Mouse (Mus musculus) CH12.LX (cell line): ENCODE measurements at regions not wholly inside any gene's neighbourhood (a gene's known extent, or its start where the extent isn't known, plus 50 kb on each side); places are given as distances from the start of the nearest gene placed in this dataset.

ENCODE experiments used
- DNase-seq: peaks from one replicate; pipeline ENCODE4 v3.0.0-alpha.2; 2013; ENCODE audit errors: extremely low read depth
- H3K27ac ChIP-seq: 2 replicates; pipeline ENCODE4 v1.5.1; 2012; ENCODE audit warnings: low read depth, mild to moderate bottlenecking, control low read depth, moderate library complexity; ENCODE audit not compliant: insufficient read depth
- H3K27me3 ChIP-seq: replicated peaks from 2 replicates; pipeline ENCODE3; 2012; ENCODE audit warnings: inconsistent platforms
- H3K36me3 ChIP-seq, 2 experiments: replicated peaks in 1 of 2; 2 replicates each; pipeline versions ENCODE3 to v1.6.1; 2012; ENCODE audit warnings: inconsistent platforms in 1 of 2, low read length in 1 of 2, mild to moderate bottlenecking in 1 of 2, mixed read lengths in 1 of 2, moderate library complexity in 1 of 2; ENCODE audit not compliant: control insufficient read depth in 1 of 2, insufficient read depth in 1 of 2
- H3K4me1 ChIP-seq, 2 experiments: 2 replicates each; pipeline ENCODE4 v1.6.1; 2012; ENCODE audit warnings: inconsistent platforms in 1 of 2, moderate library complexity in 1 of 2; ENCODE audit not compliant: insufficient read depth in 2 of 2, control insufficient read depth in 1 of 2
- H3K4me2 ChIP-seq: 2 replicates; pipeline ENCODE4 v1.6.1; 2012; ENCODE audit warnings: low read depth, mild to moderate bottlenecking, control low read depth; ENCODE audit not compliant: poor library complexity, insufficient read depth, severe bottlenecking
- H3K4me3 ChIP-seq, 3 experiments: fragments of 150-350 bp in 1 of 3; sonication (generic) in 1 of 3; replicated peaks in 1 of 3; 2 replicates each; pipeline versions ENCODE3 to v1.5.1; 2011 to 2012; ENCODE audit warnings: low read depth in 2 of 3, low read length in 2 of 3, mild to moderate bottlenecking in 2 of 3, moderate library complexity in 2 of 3, control low read depth in 1 of 3, improper control_type of control experiment in 1 of 3, inconsistent platforms in 1 of 3, mixed read lengths in 1 of 3; ENCODE audit not compliant: poor library complexity in 1 of 3
- H3K79me2 ChIP-seq: replicated peaks from 2 replicates; pipeline ENCODE4 v1.6.1; 2012; ENCODE audit warnings: mild to moderate bottlenecking, moderate library complexity; ENCODE audit not compliant: control insufficient read depth, poor library complexity, insufficient read depth, severe bottlenecking; ENCODE audit errors: extremely low read depth
- H3K9ac ChIP-seq: 2 replicates; pipeline ENCODE4 v1.6.1; 2012; ENCODE audit warnings: low read depth, mild to moderate bottlenecking, control low read depth, moderate library complexity; ENCODE audit not compliant: insufficient read depth
- H3K9me3 ChIP-seq: replicated peaks from 2 replicates; pipeline ENCODE3; 2012; ENCODE audit warnings: low read length, inconsistent platforms, mixed read lengths
- CHD1 ChIP-seq: IDR thresholded peaks from 2 replicates; pipeline ENCODE4 v1.6.1; 2012; ENCODE audit warnings: low read depth, low read length, improper control_type of control experiment, inconsistent platforms
- CHD2 ChIP-seq: IDR thresholded peaks from 2 replicates; pipeline ENCODE4 v1.6.1; 2011; ENCODE audit warnings: low read length, improper control_type of control experiment
- CTCF ChIP-seq, 2 experiments: IDR thresholded peaks in 1 of 2; conservative IDR thresholded peaks in 1 of 2; 2 replicates each; pipeline ENCODE4 v1.5.1; 2011 to 2012; ENCODE audit warnings: low read depth in 2 of 2, low read length in 2 of 2, improper control_type of control experiment in 1 of 2, inconsistent platforms in 1 of 2, mild to moderate bottlenecking in 1 of 2, moderate library complexity in 1 of 2
- EP300 ChIP-seq: IDR thresholded peaks from 2 replicates; pipeline ENCODE4 v1.6.1; 2011; ENCODE audit warnings: low read length, improper control_type of control experiment
- ETS1 ChIP-seq: conservative IDR thresholded peaks from 2 replicates; pipeline ENCODE4 v1.6.1; 2012; ENCODE audit warnings: low read depth, mild to moderate bottlenecking, inconsistent platforms, low read length, improper control_type of control experiment, moderate library complexity
- GABPA ChIP-seq: IDR thresholded peaks from 2 replicates; pipeline ENCODE4 v1.6.1; 2012; ENCODE audit warnings: low read depth, low read length, improper control_type of control experiment, inconsistent platforms; ENCODE audit not compliant: insufficient replicate concordance
- HCFC1 ChIP-seq: IDR thresholded peaks from 2 replicates; pipeline ENCODE4 v1.6.1; 2012; ENCODE audit warnings: low read depth, mild to moderate bottlenecking, inconsistent platforms, low read length, improper control_type of control experiment
- IRF4 ChIP-seq: IDR thresholded peaks from 2 replicates; pipeline ENCODE4 v1.6.1; 2014; ENCODE audit warnings: low read depth, mild to moderate bottlenecking, inconsistent platforms, low read length, improper control_type of control experiment
- JUND ChIP-seq: conservative IDR thresholded peaks from 2 replicates; pipeline ENCODE4 v1.6.1; 2011; ENCODE audit warnings: low read depth, low read length, improper control_type of control experiment
- KAT2A ChIP-seq: IDR thresholded peaks from 2 replicates; pipeline ENCODE4 v1.6.1; 2012; ENCODE audit warnings: low read length, improper control_type of control experiment, inconsistent platforms; ENCODE audit not compliant: insufficient replicate concordance
- MAFK ChIP-seq: IDR thresholded peaks from 2 replicates; pipeline ENCODE4 v1.6.1; 2011; ENCODE audit warnings: low read length, improper control_type of control experiment; ENCODE audit not compliant: insufficient replicate concordance
- MAZ ChIP-seq: IDR thresholded peaks from 2 replicates; pipeline ENCODE4 v1.6.1; 2012; ENCODE audit warnings: low read depth, mild to moderate bottlenecking, inconsistent platforms, low read length, improper control_type of control experiment, moderate library complexity
- MEF2A ChIP-seq: IDR thresholded peaks from 2 replicates; pipeline ENCODE4 v1.6.1; 2014; ENCODE audit warnings: low read depth, mild to moderate bottlenecking, inconsistent platforms, low read length, improper control_type of control experiment, borderline replicate concordance
- MXI1 ChIP-seq: IDR thresholded peaks from 2 replicates; pipeline ENCODE4 v1.6.1; 2011; ENCODE audit warnings: mild to moderate bottlenecking, low read depth, low read length, improper control_type of control experiment
- MYC ChIP-seq: IDR thresholded peaks from 2 replicates; pipeline ENCODE4 v1.6.1; 2011; ENCODE audit warnings: low read depth, mild to moderate bottlenecking, improper control_type of control experiment, low read length
- NELFE ChIP-seq: IDR thresholded peaks from 2 replicates; pipeline ENCODE4 v1.6.1; 2011; ENCODE audit warnings: low read depth, low read length, improper control_type of control experiment
- POLR2A ChIP-seq: IDR thresholded peaks from 2 replicates; pipeline ENCODE4 v1.6.1; 2011; ENCODE audit warnings: low read depth, mild to moderate bottlenecking, improper control_type of control experiment, low read length
- RCOR1 ChIP-seq: conservative IDR thresholded peaks from 2 replicates; pipeline ENCODE4 v1.6.1; 2012; ENCODE audit warnings: low read depth, mild to moderate bottlenecking, inconsistent platforms, low read length, improper control_type of control experiment
- TBP ChIP-seq: conservative IDR thresholded peaks from 2 replicates; pipeline ENCODE4 v1.6.1; 2011; ENCODE audit warnings: low read depth, low read length, improper control_type of control experiment
- TCF12 ChIP-seq: IDR thresholded peaks from 2 replicates; pipeline ENCODE4 v1.6.1; 2014; ENCODE audit warnings: low read depth, mild to moderate bottlenecking, inconsistent platforms, low read length, improper control_type of control experiment
- UBTF ChIP-seq: IDR thresholded peaks from 2 replicates; pipeline ENCODE4 v1.6.1; 2012; ENCODE audit warnings: low read depth, mild to moderate bottlenecking, inconsistent platforms, low read length, improper control_type of control experiment, moderate library complexity
- USF1 ChIP-seq: IDR thresholded peaks from 2 replicates; pipeline ENCODE4 v1.6.1; 2014; ENCODE audit warnings: low read depth, mild to moderate bottlenecking, inconsistent platforms, low read length, improper control_type of control experiment
- USF2 ChIP-seq: conservative IDR thresholded peaks from 2 replicates; pipeline ENCODE4 v1.6.1; 2011; ENCODE audit warnings: low read depth, low read length, improper control_type of control experiment
- ZNF384 ChIP-seq: IDR thresholded peaks from 2 replicates; pipeline ENCODE4 v1.6.1; 2012; ENCODE audit warnings: low read depth, low read length, improper control_type of control experiment, inconsistent platforms
- dilution Hi-C: fragments of 300-500 bp; cut with MboI; formaldehyde crosslinking; loops from 2 replicates; pipeline ENCODE4 v1.14.3; 2020; ENCODE audit warnings: low sequenced_read_pairs; ENCODE audit not compliant: extremely low pct_unique_long_range_greater_than_20kb, extremely low pct_ligation_motif_present
- in situ Hi-C: fragments of 300-500 bp; cut with MboI; formaldehyde crosslinking; loops from 3 replicates; pipeline ENCODE4 v1.14.3; 2019; ENCODE audit warnings: low sequenced_read_pairs, low pct_ligation_motif_present, low pct_unique_long_range_greater_than_20kb, mixed read lengths

DNA sequence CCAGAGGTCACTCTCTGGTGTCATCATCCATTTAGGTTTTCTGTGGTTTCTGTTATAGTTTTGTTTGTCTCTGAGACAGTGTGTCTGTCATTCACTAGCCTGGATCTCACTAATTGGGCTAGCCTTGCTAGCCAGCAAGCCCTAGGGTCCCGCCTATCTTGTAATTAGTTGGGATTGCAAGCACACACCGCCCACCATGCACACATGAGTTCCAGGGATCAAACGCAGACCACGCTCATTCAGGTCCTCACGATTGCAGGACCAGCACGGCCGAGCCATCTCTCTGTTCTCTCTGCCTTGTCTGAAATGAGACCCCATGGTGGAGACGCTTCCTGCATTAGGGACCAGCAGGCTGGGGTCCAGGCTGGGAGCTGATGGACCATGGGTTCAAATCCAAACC, 60.9 kb upstream of the Igsf21 start:
- in situ Hi-C loops: no loop called here
- DNase-seq: no peak
- no peaks in the 10 kb centered on the region for H3K27me3 ChIP-seq
- no peak for TF ChIP-seq MYC
- no peak for TF ChIP-seq TCF12
- TF ChIP-seq MEF2A: no peak
- no peak for TF ChIP-seq USF1
- TF ChIP-seq HCFC1: no peak
- no peak for TF ChIP-seq GABPA
- TF ChIP-seq EP300: no peak
- TF ChIP-seq, all 38 proteins: peak for 0
- no peaks in the 10 kb centered on the region for H3K36me3 ChIP-seq
- H3K27ac ChIP-seq: no peak overlapping the region
- H3K4me3 ChIP-seq: no peak overlapping the region
- H3K9me3 ChIP-seq: peaks cover 69% of the 10 kb centered on the region
- H3K4me1 ChIP-seq: no peaks in the 10 kb centered on the region
- H3K79me2 ChIP-seq: no peaks in the 10 kb centered on the region
- no peak overlapping the region for H3K4me2 ChIP-seq
- no peak overlapping the region for H3K9ac ChIP-seq
- dilution Hi-C loops: no loop called here

GRCm38 (mm10) chr4:140304960-140305359, 58.4 kb upstream of the Igsf21 start:
- DNase-seq: no peak
- H3K4me3 ChIP-seq: no peak overlapping the region
- peaks cover 75% of the 10 kb centered on the region for H3K9me3 ChIP-seq
- dilution Hi-C loops (no loop called here), in situ Hi-C loops (no loop called here)
- H3K27me3 ChIP-seq: no peaks in the 10 kb centered on the region
- TF ChIP-seq MAFK (no peak), CHD2 (no peak), GABPA (no peak), MEF2A (no peak), ZNF384 (no peak), IRF4 (no peak)
- H3K79me2 ChIP-seq: no peaks in the 10 kb centered on the region
- no peaks in the 10 kb centered on the region for H3K36me3 ChIP-seq
- no peak overlapping the region for H3K4me2 ChIP-seq
- no peak overlapping the region for H3K27ac ChIP-seq
- H3K4me1 ChIP-seq: no peaks in the 10 kb centered on the region
- H3K9ac ChIP-seq: no peak overlapping the region

DNA sequence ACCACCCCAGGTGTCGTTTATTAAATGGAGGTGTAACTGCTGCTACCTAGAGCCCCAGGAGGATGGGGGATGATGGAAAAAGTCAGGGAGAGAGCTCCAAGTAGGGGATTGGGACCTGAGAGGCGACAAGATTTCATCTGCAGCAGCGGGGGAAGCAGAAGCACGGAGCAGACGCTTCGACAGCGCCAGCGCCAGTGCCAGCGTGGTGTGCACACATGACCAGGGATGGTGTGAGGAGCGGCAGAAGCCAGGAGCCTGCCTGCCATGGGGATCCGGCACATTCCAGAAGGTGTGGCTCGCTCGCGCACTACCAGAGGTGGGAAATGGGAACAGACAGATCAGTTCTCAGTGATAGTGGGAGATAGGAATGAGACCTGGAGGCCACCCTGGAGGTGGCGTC, 55.1 kb upstream of the Igsf21 start:
- H3K9me3 ChIP-seq: peaks cover 56% of the 10 kb centered on the region
- H3K4me3 ChIP-seq: no peak overlapping the region
- no peak overlapping the region for H3K9ac ChIP-seq
- no peak overlapping the region for H3K4me2 ChIP-seq
- H3K36me3 ChIP-seq: no peaks in the 10 kb centered on the region
- H3K27me3 ChIP-seq: no peaks in the 10 kb centered on the region
- H3K79me2 ChIP-seq: no peaks in the 10 kb centered on the region
- no peak for TF ChIP-seq POLR2A
- TF ChIP-seq MXI1: no peak
- no peak for TF ChIP-seq GABPA
- no peak for TF ChIP-seq MAFK
- no peak for TF ChIP-seq NELFE
- TF ChIP-seq MYC: no peak
- TF ChIP-seq UBTF: no peak
- TF ChIP-seq CTCF (conservative IDR thresholded peaks at IDR 0.05 in 1 of 2, IDR thresholded peaks at IDR 0.05 in 1 of 2; ENCODE audit: low read depth in 2 of 2, low read length in 2 of 2): no peak
- no peak for TF ChIP-seq JUND
- TF ChIP-seq USF2: no peak
- no peak for TF ChIP-seq USF1
- TF ChIP-seq ETS1: no peak
- no peak for TF ChIP-seq CHD1
- TF ChIP-seq RCOR1: no peak
- no peak for TF ChIP-seq MEF2A
- no peak for TF ChIP-seq TBP
- no peak for TF ChIP-seq MAZ
- no peak for TF ChIP-seq ZNF384
- TF ChIP-seq KAT2A: no peak
- no peaks in the 10 kb centered on the region for H3K4me1 ChIP-seq
- dilution Hi-C loops (no loop called here), in situ Hi-C loops (no loop called here)
- no peak for DNase-seq
- H3K27ac ChIP-seq: no peak overlapping the region
